Mouse (Mus musculus) liver, adult (tissue): ENCODE data around the gene Abca14.

Source experiments
- GATA4 ChIP-seq: IDR thresholded peaks from 2 replicates; pipeline ENCODE4 v1.6.1; 2014; ENCODE audit warnings: mild to moderate bottlenecking, low read length; ENCODE audit not compliant: insufficient replicate concordance

Abca14 gene

GRCm38 (mm10) chr7:120189369-120190149, 14.2 kb upstream of the Abca14 start:
- TF ChIP-seq GATA4: peak; percentile 85; the same call in 1 of the 2 replicates

GRCm38 (mm10) chr7:120190150-120190665, 13.6 kb upstream of the Abca14 start:
- TF ChIP-seq GATA4: no peak

DNA sequence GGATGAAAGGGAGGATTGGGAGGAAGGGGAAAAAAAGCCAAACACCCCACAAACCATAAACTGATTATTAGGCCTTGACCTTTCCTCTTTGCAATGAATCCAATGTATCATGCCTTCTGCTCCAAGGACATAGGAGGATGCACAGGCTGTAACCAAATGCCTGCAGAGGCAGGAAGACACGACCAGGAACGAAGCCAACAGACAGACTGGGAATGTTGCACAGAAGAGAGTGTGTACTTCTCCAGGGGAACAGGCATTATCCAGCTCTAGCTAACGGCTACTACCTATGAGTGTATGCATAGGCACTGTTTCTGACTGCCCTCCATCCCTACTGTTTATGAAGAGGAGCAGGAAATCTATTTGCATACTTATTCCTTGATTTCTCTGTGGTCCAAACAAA, 11.6 kb upstream of the Abca14 start:
- TF ChIP-seq GATA4: no peak

GRCm38 (mm10) chr7:120192816-120193215, 10.9 kb upstream of the Abca14 start:
- TF ChIP-seq GATA4: no peak

GRCm38 (mm10) chr7:120195207-120195606, 8.6 kb upstream of the Abca14 start:
- TF ChIP-seq GATA4: no peak

DNA sequence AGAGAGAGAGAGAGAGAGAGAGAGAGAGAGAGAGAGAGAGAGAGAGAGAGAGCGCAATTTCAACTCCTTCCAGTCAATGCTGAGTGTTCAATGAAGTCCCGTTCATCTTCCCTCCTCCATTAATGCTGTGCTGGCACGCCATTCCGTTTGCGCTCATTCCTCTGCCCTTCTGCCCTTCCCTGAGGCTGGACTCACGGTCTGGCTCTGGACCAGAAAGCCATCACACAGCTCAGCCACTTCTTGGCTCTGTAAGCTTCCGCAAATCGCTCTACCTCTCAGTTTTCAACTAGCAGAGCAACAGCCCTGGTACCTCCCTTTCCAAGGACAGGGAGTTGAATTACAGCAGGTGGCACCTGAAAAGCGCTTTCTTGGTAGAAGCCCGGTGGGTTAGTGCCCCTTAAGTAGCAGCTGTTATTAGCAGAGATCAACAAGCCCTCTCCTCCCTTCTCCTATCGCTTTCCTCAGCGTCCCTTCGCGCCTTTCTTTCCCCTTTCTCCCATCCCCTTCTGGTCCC, 2.5 kb upstream of the Abca14 start:
- TF ChIP-seq GATA4: no peak

- TF ChIP-seq GATA4: no peak
These were observed 2.0 kb upstream of the Abca14 start, which contains the start of gene Crym for GRCm38 (mm10) chr7:120201771-120202170. TSS of gene Crym (minus strand) at chr7:120202111.

- TF ChIP-seq GATA4: no peak
These were observed 2.2 kb downstream of the Abca14 start for GRCm38 (mm10) chr7:120205989-120206388.

GRCm38 (mm10) chr7:120228541-120228940, 24.8 kb downstream of the Abca14 start:
- no peak for TF ChIP-seq GATA4

GRCm38 (mm10) chr7:120241092-120241491, 37.3 kb downstream of the Abca14 start:
- no peak for TF ChIP-seq GATA4

DNA sequence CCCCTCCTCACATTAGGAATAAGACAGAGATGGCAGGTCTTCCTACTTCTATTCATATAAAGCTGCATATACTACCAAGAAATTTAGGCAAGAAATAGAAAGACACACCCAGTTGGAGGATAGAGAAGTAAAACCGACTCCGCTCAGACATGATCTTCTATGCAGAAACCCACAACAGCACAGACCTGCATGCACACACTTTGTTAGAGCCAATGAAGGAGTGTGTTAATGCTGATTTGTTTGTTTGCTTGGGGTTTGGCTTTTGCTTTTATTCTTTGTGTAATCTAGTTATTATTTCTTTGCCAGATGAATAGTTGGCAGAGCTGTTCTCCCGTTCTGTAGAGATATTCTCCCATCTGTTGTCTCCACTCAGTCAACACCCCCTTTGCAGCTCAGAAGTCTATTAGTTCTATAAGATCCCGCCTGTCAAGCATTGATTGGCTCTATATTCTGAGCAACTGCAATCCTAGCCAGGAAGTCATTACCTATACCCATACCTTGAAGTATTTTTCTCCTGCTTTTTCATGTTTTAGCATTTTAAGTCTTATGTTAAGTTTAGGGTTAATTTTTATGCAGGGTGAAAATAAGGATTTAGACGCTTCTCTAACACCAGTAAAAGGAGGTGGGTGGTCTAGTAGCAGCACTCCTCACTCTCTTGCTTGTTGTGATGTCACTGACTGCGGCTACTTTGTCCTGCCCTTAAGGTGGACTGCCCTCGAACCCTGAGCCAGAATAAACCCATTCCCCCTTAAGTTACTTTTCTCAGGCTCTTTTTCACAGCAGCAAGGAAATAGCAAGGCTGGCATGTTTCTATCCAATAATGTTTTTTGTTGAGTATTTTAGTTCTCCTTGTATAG, 67.6 kb downstream of the Abca14 start:
- no peak for TF ChIP-seq GATA4

- no peak for TF ChIP-seq GATA4
These were observed 68.3 kb downstream of the Abca14 start for GRCm38 (mm10) chr7:120272110-120272509.

DNA sequence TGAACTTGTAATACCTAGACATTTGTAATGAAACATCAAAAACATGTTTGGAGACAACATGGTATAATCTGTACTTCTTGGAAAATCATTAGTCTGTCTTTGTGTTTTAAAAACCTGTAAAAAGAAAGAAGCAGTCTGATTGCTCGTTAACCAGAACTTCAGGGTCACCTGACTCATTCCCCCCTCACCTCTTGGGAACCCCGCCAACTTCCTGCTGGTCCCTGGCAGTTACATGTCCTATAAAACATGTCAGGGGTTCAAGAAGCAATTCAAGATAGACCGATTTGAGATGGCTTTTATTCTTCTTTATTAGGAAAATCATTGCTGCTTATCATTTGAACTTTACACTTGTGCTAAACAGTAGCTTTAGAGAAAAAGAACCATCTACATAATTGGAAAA, 81.5 kb downstream of the Abca14 start:
- no peak for TF ChIP-seq GATA4

DNA sequence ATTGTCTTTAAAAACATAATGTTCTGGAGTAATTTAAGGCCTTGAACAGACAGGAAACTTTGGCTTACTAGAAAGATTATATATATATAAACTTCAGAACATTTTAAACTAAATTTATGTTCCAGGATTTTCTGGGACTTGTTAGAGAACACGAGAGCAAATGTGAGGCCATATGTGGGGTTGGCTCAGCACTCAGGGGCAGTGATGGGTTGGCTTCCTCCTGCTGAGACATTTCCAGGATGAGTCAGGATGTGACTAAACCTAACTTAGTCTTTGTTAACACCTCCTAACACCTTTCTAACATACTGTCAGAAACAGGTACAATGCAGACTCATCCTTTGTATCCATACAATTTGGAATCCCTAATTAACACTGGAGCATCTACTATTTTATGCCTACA, 112.3 kb downstream of the Abca14 start:
- TF ChIP-seq GATA4: no peak

DNA sequence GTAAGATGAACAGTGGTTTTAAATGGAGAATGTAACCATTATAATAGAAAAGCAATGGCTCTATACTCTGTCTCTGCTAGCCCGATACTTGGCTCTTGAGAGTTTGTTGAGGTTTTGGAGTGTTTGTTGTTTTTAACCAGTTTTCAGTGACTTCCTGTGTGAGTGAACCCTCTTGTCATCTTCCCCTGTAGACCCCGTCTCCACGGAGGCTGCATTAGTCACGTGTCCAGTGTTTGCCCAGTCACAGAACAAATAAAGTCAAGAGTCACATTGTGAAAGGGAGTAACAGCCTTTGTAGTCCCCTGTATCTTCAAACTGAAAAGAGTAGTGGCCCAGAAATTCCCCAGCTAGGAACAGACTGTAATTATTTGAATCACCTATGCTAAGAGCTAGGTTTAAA, 119.2 kb downstream of the Abca14 start:
- no peak for TF ChIP-seq GATA4
